Mouse (Mus musculus): ENCODE measurements around the gene H2-M5.
"Not testable (repeated sequence)": the region's sequence is repeated elsewhere in the genome, so short reads cannot be mapped to it uniquely, and the experiment has no call there.

H2-M5 gene

DNA sequence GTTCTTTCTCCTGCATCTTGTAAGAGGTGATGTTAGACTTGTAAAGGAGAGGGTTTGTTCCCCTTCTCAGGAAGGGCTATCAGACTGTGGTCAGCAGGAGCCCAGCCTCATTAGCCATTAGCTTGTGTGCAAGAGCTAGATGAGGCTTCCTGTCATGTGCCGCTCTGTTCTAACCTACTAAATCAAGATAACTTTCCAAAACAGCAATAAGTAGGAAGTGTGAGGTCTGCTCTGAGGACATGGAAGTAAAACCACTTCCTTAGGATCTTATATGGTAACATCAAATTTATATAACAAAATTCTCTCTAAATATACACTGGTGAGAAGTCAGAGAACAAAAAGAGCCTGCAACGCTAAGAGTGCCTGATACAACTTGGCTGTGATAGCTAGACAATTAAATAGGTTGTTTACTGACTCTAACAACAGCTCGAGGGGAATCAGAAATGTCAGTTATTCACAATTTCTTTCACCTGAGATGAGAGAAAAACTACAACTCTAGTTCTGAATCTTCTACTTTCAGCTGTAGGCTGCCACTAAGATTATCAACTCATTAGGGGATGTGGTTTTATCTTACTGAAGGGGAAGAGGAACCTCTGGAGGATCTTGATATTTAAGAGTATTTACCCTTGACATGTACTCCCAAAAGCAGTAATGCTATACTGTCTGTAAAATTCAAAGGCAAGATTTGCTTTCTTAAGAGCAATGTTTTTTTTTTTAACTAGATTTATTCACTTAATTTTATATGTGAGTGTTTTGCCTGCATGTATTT, 3.2 kb upstream of the H2-M5 start:
- no peak for DNase-seq

DNA sequence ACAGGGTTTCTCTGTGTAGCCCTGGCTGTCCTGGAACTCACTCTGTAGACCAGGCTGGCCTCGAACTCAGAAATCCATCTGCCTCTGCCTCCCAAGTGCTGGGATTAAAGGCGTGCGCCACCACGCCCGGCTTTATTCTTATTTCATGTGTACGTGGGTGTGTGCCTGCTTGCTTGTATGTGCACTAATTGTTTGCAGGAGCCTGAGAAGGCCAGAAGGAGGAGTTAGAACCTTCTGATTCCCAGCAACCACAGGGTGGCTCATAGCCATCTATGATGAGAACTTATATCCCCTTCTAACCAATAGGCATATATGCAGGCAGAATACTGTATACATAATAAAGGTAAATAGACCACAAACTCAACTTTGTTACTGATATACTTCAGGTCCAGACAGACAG, 1.3 kb upstream of the H2-M5 start:
- not testable (repeated sequence) for DNase-seq

DNA sequence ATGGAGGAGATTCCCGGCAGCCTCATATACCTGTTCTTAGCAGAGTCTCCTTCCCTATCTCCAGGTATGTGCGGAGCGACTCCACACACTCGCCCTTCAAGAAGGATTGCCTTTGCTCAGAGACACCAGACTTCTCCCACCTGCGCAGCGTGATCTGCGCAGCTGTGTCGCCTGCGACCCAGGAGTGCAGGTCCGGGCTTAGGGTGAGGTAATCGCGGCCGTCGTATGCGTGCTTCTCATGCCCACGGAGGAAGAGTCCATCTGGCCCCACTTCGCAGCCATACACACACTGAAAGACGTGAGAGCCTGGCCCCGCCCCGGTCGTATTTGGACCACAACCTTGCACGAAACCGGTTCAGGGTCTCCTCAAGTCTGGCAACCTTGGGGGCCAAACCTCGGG, 862 bp downstream of the H2-M5 start:
- peak; percentile 17 for DNase-seq

DNA sequence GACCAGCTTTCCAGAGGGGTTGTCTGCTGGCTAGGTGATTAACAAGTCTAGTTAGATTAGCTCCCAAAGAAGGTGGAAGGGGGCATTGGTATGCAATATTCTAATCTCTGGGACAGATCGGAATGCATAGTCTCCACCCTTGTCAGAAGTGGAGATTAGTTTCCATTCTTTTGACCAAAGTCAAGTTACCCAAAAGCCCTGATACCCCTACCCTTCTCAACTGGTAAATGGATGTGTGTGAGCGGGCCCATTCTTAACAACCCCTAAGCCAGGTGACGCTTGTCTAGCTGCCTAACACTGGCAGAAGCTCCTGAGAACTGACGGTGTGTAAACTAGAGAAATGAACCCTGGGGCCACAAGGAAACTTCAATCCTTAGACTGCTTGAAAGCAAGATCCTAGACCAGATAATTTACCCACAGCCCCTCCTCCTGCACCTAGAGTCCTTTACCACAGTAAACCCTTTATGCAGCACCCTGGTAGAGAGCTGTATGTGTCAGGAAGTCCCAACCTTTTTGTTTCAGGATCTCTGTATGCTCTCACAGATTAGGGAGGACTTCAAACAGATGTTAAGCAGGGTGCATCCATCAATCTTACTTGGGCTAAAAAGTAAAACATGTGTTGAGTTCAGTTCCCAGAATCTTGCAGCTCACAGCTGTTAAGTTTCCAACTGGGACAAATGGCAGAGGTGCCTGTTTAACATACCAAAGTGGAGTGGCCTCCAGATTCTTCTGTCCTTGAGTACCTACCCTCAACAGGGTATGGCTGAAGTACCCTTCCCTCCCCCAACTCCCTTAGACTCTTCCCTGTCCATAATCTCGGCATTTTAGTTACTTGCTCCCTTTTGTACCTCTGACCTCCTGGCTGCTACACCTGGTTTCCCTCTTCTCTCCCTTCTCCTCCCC, 6.8 kb downstream of the H2-M5 start:
- no peak for DNase-seq

DNA sequence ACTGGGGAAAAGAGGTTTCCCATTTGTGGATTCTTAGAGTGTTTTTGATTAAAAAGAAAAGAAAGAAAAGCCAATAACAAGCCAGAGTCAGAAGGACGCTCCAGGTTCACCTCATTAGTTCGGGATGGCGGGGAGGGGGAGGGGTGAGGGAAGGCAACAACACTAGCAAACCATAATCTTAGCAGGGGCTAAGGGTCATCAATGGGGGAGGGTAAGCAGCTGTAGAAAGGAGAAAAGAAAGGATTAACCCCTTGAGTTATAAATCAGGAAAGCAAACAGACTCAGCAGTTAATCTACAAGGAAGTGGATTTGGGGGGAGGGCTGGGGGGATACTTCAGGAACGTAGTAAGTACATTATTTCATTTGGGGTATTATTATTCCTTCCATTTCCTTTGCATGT, 7.5 kb downstream of the H2-M5 start:
- no peak for DNase-seq

DNA sequence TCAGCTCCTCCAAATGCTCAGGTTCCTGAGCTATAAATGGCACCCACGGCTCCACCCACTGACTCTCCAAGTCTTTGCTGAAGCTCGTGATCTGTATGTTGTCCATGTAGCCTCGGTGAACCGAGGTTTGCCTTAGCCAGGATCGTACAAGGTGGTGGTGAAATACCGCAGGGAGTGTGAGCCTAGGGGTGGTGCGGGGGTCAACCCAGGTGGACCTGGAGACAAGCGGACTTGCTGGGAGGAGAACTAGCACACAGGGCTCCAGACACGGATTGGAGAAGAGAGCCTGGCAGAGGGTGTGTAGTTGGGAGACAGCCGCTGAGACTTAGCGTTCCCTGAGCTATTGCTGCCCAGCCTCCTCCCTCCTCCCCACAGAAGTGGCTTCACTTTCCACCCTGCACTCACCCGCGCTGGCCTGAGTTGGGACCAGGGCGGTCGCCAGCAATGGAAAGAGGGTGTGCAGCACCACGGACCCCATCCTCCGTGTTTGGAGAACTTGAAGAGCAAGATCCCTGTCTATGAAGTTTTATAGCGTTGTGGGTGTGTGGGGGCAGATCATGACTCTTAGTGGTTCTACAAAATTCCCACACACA, 8.0 kb downstream of the H2-M5 start, which contains the start of gene 2410137M14Rik:
TSS of gene 2410137M14Rik (minus strand) at position 17 of the 593 bp plus-strand sequence.
- no peak for DNase-seq

DNA sequence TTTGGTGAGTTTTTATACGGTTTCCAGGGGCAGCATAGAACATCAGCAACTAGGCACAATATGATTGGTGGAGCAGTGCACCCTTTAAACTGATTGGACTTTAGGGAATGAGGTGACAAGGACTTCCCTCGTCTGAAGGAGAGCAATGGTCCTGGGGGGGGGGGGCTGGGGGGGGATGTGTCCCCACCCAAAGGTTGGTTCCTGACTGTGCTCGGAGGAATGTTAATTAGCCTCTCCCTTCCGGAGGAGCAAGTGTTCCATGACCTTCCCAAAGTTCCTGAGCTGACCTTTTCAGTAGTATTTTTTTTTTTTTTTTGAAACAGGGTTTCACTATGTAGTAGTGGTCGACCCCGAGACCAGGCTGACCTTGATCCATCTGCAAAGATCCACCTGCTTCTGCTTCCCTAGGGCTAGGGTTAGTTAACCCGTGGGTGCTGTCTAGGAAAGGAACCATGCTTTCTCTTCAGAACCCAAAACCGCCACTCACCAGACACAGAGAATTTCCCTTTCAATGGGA, 16.0 kb downstream of the H2-M5 start:
- DNase-seq: no peak

DNA sequence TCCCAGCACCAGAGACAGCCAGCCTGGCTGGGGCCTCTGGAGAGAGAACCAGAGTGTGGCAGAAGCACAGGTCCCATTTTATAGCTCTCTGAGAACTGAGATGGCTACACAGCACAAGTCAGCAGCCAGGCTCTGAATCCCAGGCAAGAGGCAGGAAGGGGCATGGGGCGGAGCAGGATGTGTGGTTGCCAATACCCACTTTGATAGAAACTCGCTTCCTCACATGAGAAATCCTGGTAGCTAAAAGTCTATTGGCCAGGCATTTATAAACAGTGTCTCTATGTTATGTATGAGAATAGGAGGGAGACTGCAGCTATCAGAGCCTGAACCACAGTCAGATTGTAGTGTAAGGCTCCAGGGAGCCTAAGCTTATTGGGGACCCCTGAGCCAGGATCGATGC, 16.5 kb downstream of the H2-M5 start:
- DNase-seq: peak; percentile 42

DNA sequence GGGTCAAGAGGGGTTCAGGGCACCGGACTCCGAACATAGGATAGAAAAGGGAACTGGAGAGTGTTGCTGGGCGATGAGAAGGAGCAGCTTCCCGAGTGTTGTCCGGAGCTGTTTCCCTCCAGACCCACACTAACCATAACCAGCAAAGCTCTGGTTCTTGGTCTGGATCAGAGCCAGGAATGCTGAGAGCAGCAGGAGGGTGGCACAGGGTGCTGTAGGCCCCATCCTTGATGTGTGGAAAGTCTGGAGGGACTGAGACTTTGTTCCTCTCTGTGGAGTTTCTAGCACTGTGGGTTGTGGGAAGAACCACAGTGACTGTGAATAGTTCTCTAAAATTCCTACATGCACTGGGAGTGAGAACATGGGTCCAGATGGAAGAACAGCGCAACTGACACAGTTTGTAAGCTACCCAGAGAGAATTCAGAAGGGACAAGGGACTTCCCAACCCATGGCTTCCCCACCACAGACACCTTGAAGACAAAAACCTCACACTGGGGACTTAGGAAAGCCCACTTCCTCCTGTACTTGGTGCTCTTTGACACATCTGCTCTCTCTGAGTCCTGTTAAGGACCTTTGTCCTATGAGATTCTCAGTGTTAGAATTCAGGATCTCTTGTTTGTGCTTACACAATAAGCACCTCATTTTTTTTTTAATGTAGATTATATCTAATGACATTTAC, 18.0 kb downstream of the H2-M5 start:
- no peak for DNase-seq

DNA sequence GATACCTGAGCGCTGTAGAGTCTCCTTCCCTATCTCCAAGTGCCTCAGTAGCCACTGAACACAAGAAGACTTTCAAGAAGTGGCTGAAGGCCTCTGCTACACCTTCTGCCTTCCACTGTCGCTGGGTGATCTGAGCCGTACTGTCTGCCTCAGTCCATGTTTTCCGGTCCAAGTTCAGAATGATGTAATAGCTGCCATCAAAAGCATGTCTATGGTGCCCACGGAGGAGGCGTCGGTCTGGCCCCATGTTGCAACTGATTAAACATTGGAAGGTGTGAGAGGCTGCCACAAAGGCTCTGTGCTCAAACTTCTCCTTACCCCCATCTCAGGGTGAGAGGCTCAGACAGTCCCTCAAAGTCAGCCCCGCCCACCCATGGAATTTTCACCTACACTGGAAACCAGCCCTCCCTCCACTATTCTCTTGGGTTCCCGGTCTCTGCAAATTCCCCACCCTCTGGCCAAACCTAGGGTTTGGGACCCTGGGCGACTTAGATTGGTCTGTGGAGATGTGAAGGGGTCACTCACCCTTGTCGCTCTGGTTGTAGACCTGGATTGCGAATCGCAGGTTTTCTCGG, 18.9 kb downstream of the H2-M5 start:
- no peak for DNase-seq

DNA sequence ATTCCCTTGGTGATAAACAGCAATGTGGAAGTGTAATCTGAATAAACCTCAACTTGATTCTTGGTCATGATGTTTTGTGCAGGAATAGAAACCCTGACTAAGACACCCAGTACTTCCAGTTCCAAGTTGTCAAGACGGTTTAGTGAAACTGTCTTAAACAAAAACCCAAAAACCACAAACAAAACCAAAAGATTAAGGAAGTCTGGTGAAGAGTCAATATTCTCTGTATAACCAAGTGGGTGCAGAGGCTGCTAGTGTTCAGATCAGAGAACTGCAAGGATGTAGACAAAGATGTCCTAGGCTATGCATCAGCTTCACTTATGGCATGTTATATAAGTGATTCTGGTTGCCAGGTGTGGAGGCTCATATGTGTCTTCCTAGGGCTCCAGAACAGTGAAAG, 22.5 kb downstream of the H2-M5 start:
- DNase-seq: no peak

DNA sequence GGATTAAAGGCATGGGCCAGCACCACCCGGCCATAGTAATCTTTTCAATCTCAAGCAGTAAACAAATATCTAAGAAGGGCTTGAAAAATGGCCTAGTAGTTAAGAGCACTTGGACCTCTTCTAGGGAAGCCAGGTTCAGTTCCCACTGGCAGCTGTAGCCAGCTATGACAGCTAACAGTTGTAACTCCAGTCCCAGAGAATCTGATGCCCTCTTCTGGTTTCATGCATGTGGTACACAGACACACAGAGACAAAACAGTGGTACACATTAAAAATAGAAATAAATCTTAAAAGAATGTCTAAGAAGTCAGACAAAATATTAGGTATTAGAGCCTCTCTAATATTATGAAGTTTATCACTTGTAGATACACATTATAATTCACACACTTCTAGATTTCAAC, 28.2 kb downstream of the H2-M5 start:
- no peak for DNase-seq

DNA sequence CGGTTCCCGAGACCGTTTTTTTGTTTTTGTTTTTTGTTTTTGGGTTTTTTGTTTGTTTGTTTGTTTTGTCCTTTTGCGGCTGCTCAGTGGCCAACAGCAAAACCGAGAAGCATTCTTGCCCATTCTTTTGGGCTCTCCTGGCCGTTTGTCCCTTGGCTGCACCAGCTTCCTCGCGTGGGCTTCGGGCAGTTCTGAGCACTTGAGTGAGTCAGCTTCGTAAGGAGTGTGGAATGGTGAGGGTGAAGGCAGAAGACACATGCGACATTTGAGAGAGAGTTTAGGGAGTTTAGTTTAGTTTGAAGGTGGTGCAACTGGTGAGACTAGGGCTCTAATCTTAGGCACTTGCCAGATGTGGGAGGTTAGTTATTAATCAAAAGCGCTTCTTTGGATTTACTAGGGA, 30.5 kb downstream of the H2-M5 start:
- DNase-seq: peak; percentile 27

DNA sequence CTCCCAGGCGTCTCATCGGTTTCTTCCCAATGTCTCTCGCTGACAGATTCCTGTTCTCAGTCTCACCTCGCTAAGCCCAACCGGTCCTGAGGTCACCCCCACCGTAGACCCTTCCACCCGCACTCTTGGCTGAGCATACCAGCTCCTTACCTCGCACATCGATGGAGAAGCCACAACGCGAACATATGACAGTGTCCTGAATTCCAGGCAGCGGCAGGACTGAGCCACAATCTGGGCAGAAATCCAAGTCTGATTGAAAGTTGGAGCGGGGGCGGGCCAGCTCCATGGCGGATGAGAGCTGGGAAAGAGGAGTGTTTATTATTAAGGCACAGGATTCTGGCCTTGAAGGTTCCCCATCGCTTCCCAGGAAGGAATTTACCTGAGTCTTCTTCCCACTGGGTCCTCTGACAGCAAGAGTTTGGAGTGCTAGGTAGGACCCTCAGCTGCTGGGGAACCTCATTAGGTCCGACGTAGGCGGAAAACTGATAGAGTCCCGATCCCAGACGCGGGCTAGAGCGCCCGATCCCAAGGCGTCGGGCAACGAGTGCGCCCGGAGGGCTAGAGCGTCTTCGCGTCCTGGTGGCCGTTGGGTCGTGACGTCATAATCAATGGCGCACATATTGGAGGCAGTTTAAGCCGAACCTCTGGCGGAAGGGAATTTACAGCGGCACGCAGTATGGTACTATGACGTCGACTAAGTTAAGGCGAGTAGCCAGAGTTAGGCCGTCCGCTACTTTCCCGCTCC, 31.2 kb downstream of the H2-M5 start, which contains the start of the genes Znrd1 and Znrd1as:
TSS of gene Znrd1 (minus strand) at position 561 of the 745 bp plus-strand sequence.
TSS of gene Znrd1as (plus strand) at position 594 of the 745 bp plus-strand sequence.
- DNase-seq: peak; percentile 86

DNA sequence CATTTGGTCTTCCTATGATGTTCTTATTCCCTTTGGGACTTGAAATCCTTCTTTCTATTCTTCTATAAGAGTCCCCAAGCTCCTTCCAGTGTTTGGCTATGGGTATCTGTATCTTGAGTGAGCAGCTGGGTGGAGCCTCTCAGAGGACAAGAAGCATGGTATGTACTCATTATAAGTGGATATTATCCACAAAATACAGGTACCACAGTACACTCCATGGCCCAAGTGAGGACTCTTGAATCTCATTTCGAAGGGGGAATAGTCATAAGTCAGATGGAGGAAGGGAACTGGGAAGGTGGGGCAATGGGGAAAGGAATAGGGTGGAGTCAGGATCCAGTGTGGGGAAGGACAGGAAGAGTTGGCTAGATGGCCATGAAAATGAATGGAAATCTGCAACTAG, 36.3 kb downstream of the H2-M5 start:
- DNase-seq: no peak

DNA sequence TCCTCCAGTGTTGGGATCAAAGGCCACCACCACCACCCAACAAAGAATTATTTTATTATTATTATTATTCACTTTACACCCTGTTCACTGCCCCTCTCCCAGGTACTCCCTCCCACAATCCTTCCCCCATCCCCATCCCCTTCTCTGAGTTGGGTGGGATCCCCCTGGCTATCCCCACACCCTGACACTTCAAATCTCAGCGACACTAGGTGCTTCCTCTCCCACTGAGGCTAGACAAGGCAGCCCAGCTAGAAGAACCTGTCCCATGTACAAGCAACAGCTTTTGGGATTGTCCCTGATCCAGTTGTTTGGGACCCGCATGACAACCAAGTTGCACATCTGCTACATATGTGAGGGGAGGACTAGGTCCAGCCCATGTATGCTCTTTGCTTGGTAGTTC, 36.7 kb downstream of the H2-M5 start:
- no peak for DNase-seq

DNA sequence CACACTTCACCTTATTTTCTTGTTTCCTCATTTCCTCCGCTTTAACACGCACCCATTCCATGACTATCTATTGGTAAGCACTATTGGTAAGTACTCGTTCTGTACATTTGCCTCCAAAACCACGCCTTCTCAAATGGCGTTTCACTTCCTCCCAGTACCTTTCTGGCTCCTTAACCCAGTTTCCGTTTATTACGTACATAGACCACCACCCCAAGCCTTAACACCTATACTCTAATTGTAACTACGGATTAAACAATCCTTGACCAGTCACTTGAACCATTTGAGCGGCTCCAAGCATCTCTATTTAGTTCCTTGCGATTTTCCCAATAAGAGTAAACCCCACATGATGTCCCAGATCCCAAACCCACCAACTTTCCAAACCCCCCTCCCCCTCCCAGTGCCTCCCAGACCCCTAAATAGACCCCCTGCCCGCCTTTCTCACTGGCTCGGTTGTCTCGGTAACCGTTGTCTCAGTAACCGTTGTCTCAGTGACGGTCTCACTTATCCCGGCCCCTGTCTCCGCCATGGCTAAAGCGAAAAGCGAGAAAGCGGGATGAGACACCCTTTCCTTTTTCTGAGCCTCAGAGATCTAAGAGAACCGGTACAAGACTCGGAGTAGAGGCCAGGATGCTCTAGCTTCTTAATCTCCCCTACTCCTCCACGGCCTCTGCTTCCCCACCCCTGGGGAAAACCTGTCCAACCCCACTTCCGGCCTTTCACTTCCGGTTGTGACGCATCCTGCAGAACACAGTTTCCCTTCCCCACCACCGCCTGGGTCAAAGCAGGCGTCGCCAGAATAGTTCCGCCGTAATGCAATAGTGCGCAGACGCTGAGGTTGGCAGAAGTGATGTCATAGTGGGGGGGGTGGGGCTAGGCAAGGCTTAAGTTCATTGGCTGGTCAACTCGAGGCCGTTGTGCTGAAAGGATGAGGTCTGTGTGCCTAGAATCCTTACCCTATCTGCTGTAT, 38.1 kb downstream of the H2-M5 start, which contains the start of gene Ppp1r11:
TSS of gene Ppp1r11 (minus strand) at position 761 of the 967 bp plus-strand sequence.
- DNase-seq: peak; percentile 91

DNA sequence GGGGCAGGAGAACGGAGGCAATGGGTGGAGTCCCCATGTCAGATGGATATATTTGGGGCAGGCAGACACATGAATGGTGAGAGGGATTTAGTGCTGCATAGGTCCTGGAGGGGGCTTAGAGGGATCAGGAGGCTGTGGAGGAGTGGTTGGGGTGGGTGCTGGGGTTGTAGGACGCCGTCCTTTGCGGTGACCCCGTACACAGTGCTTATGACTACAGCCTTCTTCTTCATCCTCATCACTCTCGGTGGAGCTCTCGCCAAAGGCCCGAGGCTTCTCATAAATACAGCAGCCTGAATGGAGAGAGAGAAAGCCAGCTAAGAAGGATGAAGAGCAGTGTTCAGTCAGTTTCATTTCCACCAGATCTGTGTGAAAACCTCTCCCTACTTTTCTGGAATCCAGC, 40.1 kb downstream of the H2-M5 start:
- DNase-seq: no peak

DNA sequence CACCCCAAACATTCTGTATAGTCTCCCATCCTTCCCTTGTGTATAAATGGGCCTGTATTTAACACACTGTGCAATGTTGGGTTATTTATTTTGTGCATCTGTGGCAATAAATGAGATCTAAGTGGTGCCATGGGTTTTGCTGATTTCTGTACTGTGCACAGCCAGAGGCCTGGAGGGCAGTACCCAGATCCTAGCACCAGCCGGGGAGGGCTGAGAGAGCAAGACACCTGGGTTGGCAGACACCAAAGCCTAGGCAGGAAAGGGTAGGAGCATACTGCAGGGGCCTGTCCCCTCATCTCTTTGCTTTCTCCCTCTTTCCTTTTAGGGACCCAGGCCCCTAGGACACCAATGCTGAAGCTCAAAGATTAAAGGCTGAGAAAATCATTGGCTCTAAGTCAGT, 41.1 kb downstream of the H2-M5 start:
- DNase-seq: no peak
